Mouse (Mus musculus) frontal cortex, postnatal 10 days (tissue): Measurements from ENCODE around the gene Plpp3.

Source experiments
- DNase-seq, 2 experiments: peaks; one replicate each; pipeline ENCODE4 v3.0.0; 2022; ENCODE audit warnings: low spot score in 2 of 2, mixed read lengths in 1 of 2

The Plpp3 gene

GRCm38 (mm10) chr4:105188801-105189200 lies 31.7 kb downstream of the Plpp3 start:
- DNase-seq: no peak

DNA sequence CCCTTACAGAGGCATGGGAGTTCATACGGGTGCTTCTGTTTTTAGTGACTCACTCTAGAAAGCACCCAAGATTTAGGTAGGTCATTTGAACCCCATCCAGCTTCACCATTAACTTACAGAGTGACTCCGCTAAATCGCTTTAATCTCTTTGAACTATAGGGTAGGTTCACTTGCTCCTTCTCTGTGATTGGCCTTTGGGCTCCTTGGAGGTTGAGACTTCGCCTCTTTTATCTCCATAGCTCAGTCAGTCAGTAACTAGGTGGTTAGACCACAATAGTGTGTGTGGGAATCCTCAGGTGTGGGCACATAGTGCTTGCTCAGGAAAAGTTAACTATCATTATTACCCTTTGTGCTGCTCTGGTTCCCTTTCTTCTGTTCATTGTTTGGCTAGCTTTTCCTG lies 33.7 kb downstream of the Plpp3 start:
- DNase-seq: no peak

DNA sequence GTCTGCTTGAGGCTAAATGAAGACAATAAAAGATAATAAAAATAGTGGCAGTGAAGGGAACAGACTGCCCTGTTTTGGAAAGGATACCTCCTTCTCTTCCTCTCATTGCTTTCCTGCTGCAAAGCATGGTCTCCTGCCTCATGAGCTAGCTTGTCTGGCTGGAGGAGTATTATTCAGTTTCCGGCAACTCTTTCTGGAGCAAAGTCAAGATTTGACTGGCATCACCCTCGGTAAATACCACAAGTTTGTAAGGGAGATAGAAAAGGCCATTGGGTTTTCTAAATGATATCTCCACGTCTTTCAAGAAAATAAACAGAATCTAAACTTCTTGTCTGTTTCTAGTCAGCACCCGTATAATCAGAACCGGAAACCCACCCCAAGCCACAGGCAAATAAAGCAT lies 34.4 kb downstream of the Plpp3 start:
- DNase-seq: no peak

- DNase-seq: no peak
Measured at GRCm38 (mm10) chr4:105192665-105193064, 35.5 kb downstream of the Plpp3 start.

DNA sequence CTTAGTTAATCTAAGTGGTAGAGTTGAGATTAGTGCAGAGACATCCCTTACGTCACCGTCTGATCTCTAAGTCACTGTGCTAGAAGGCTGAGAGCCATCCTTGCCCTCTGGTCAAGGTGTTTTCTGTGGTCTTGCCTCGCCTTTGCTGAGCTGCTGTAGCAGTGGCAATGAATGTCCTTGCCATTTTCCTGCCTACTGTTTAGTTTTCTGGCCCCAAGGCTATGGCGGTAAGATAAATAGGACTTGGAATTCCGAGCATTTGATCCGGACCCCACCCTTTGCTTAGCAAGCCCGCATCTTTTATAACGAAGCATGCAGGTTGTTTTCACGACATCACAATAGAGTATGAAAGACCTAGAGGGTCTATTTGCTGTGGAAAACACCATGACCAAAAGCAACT lies 38.1 kb downstream of the Plpp3 start:
- DNase-seq: no peak

GRCm38 (mm10) chr4:105196099-105196498 lies 39.0 kb downstream of the Plpp3 start:
- no peak for DNase-seq

GRCm38 (mm10) chr4:105196993-105197765 lies 40.0 kb downstream of the Plpp3 start:
- no peak for DNase-seq

GRCm38 (mm10) chr4:105198696-105199095 lies 41.5 kb downstream of the Plpp3 start:
- DNase-seq: no peak

DNA sequence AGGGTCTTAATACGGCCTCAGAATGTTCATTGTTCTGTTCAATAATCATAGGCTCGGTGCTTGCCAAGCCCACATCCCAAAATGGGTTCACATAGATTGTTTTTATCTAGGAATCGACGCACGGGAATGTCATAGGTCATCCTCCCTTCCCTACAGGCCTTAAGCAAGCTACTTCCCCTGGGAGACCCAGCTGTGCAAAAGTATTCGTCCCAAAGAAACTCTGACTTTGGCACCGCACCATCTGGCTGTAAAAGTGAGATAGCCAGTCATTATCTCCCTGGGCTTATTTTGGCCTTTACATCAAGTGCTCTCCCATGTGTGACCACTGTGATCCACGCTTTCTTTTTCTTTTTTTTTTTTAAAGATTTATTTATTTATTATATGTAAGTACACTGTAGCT lies 42.2 kb downstream of the Plpp3 start:
- DNase-seq: no peak

GRCm38 (mm10) chr4:105200624-105201524 lies 43.7 kb downstream of the Plpp3 start:
- DNase-seq: no peak

GRCm38 (mm10) chr4:105202439-105202838 lies 45.3 kb downstream of the Plpp3 start:
- no peak for DNase-seq

- DNase-seq: no peak
Measured at GRCm38 (mm10) chr4:105203303-105203761, 46.2 kb downstream of the Plpp3 start.

- DNase-seq: no peak
Measured at GRCm38 (mm10) chr4:105204071-105204470, 46.9 kb downstream of the Plpp3 start.

DNA sequence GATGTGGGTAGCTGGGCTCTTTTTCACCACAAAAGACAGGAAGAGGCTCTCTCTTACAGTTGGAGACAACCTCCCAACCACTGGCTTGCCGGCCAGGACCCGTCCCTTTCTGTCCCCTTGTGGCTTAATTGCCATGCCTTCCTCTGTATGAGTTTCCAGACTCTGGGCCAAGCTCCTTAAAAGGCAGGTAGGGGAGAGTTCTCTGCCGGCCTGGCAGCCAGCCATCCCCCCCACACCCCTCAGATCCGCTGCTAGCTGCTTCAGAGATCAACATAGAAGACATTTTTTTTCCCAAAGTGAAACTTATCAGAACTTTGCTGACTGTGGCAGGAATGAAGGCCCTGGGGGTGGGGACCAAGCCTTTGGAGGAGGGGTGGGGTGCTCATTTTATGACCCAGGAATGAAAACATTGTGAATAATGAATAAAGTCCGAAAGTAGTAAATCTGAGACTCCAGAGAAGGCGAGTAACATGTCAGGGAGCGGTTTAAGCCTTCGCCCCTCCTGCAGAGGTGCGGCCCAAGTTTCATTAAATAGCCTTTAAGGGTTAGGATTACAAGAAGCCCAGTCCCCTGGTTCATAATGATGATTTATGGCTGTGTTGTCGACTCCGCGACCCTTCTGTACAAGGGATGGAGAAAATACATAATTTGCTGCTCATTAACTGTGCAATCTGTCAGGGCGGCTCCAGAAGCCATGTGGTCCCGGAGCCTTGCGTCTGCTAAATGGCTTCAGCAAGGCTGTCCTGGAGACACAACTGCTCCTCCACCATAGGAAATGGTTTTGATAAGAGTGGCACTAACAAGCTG lies 48.1 kb downstream of the Plpp3 start:
- DNase-seq: no peak

DNA sequence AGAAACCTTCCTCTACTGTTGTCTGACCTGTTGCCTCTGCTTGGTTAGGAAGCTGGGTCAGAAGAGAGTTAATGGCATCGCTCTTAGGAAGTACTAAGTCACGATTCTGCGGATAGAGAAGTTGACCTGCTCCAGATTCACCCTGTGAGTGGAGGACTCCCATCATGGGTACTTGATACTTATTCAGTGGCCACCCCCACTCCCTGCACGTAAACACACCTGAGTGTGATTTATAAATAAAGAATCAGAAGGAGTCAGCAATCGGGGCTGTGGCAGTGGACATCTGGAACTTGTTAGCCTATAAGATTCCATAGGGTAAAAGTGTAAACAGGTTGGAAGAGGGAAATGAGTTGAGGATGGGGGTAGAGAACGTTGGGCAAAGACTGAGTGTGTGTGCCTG lies 49.0 kb downstream of the Plpp3 start:
- no peak for DNase-seq

DNA sequence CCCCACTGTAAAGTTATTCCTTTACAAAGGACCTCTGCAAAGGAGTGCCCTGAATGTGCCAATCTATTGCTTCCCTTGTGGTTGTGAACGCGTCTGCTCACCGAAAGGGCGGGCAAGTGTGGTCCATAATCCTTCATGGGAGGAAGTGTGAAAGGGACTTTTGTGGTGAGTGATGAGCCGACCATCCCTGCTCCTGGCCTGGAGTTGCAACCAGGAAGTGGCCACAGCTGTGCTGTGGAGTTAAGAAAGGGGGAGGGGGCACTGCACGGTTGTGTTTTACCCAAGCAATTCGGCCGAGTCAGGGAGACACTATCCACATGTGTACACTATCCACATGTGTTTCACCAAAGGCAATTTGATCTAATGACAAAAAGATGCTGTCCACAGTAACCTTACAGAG lies 49.8 kb downstream of the Plpp3 start:
- DNase-seq: no peak

DNA sequence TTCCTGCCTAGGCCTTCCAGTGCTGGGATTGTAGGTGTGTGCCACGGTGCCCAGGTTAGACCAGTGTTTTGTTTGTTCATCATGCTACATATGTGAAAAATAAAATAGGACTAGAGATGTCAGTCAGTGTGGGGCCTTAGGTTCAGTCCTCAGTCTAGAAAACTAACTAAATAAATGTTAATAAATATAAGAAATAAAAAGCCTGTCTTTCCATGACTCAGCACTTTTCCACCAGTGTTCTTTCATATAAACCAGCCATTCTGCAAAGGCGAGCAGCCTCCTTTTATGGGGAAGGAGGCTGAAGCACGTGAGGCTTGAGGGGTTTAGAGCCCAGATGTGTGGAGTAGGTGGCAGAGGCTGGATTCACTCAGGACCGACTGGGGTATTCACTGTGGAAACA lies 50.5 kb downstream of the Plpp3 start:
- DNase-seq: no peak

DNA sequence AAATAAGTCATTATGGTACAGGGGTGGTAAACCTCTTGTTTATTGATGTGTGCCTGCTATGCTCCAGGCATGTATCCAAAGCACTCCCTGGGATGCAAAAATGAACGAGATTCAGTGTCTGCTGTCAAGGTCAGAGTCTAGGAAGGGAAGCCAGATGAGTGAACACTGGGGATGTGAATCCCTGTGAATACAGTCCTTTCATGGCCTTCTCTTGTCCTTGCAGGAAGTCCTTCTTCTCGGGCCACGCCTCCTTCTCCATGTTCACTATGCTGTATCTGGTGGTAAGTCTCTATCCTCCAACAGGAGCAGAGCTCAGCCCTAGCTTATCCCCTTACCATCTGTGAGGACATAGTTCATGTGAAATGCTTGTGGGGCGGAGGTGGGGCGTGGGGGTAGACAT lies 51.8 kb downstream of the Plpp3 start:
- DNase-seq: no peak

DNA sequence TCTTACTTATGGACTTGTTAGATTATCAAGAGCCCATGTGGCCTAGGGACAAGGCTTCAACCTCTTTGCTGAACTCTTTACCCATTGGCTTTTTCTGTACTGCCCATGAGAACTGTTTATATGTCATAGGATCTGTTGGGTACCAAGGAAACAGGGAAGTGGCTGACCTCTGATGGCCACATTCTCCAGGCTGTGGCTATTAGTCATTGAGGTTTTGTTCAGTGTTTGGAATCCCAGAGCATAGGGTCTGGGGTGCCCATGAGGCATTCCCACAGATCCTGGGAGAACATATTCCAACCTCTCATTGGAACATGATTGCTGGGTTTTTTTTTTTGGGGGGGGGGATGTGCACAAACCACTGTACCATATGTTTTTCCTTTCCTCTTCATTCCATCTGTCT lies 56.2 kb downstream of the Plpp3 start:
- no peak for DNase-seq

GRCm38 (mm10) chr4:105214438-105214837 lies 57.3 kb downstream of the Plpp3 start:
- no peak for DNase-seq

GRCm38 (mm10) chr4:105215726-105216410 lies 58.7 kb downstream of the Plpp3 start:
- DNase-seq: no peak
